Mouse (Mus musculus) stomach, postnatal 0 days (tissue): ENCODE results near the gene Rassf8.

Experiments used
- CTCF ChIP-seq: IDR thresholded peaks from 2 replicates; pipeline ENCODE4 v1.5.1; 2016; ENCODE audit warnings: antibody characterized with exemption, low read depth, mild to moderate bottlenecking, moderate library complexity
- EP300 ChIP-seq: optimal IDR thresholded peaks from 2 replicates; pipeline ENCODE3; 2016; ENCODE audit warnings: antibody characterized with exemption

DNA sequence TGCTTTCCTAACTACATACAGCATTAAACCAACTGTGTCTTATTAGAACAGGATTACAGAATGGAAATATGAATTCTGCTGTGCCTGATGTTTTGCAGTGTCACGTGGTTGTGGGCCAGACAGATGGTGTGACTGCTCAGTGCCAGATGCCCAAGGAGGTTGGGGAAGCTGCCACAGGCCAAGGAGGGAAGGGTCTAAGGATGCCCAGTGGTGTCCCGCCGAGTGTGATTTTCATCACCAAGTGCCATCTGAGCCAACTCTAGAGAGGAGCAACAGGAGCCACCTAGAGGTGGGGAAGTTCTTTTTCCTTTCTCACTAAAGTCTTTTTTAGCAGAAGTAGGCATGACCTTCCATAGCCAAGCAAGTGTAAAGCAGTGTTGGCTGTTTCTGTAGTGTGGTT, 3.8 kb downstream of the Rassf8 start:
- peak; percentile 17; the same call in 1 of the 2 replicates for TF ChIP-seq CTCF
- no peak for TF ChIP-seq EP300
